9 mouse cellular contexts compared by ENCODE assay signal in genomic region chr7:65803422-65804303, GRCm38 (mm10). TPM values are rescaled to one million over a fixed set of nuclear protein-coding genes. Genes with fewer than 3 reads are reported as not detected.
DNase-seq lines count a peak whose midpoint lies in the region; ATAC-seq and TF ChIP-seq lines count a peak whose summit lies in the region.
"Had no signal": no experiment of that assay in that cellular context is flagged by ENCODE, and none has a peak within 500 bp of the region (broad histone marks: within the 10 kb centered on the region; RNA-seq: fewer than 3 reads in every experiment).

No protein-coding gene starts in this region.

- 0 out of 2 replicates have a peak, but pooled peaks have one; percentile 64 for ATAC-seq in embryonic facial prominence, embryonic 12.5 days (ENCODE audit: insufficient number of reproducible peaks, insufficient read depth, low FRiP score, low TSS enrichment)
- ATAC-seq in granulocyte monocyte progenitor cell, adult 5-6 weeks (replicated peaks; ENCODE audit: poor library complexity, severe bottlenecking) = peak; percentile 49
- ATAC-seq in lung, postnatal 0 days = peak; percentile 63
- no peak for ATAC-seq in forebrain, embryonic 11.5 days (replicated peaks; ENCODE audit: low FRiP score)

- no peaks in the 10 kb centered on the region for H3K4me1 ChIP-seq in embryonic facial prominence, embryonic 12.5 days
- peaks cover 7% of the 10 kb centered on the region; the same call in 1 of the 2 replicates for H3K4me1 ChIP-seq in lung, postnatal 0 days (ENCODE audit: insufficient read depth, low read depth, low read length)
- no peaks in the 10 kb centered on the region for H3K4me1 ChIP-seq in forebrain, embryonic 11.5 days (replicated peaks; ENCODE audit: control insufficient read depth, insufficient read depth, low read length)

- H3K4me2 ChIP-seq in embryonic facial prominence, embryonic 12.5 days (replicated peaks) = no peak overlapping the region
- H3K4me2 ChIP-seq in lung, postnatal 0 days (replicated peaks; ENCODE audit: low read depth, low read length) = no peak overlapping the region
- H3K4me2 ChIP-seq in forebrain, embryonic 11.5 days (ENCODE audit: low read depth, low read length, severe bottlenecking) = no peak overlapping the region

- H3K27me3 ChIP-seq in embryonic facial prominence, embryonic 12.5 days = no peaks in the 10 kb centered on the region
- H3K27me3 ChIP-seq in lung, postnatal 0 days (replicated peaks; ENCODE audit: insufficient read depth, low read length) = no peaks in the 10 kb centered on the region
- H3K27me3 ChIP-seq in forebrain, embryonic 11.5 days (ENCODE audit: control insufficient read depth, insufficient read depth, low read length) = no peaks in the 10 kb centered on the region

- no peaks in the 10 kb centered on the region for H3K36me3 ChIP-seq in embryonic facial prominence, embryonic 12.5 days
- H3K36me3 ChIP-seq in lung, postnatal 0 days (ENCODE audit: insufficient read depth, low read length) = no peaks in the 10 kb centered on the region
- no peaks in the 10 kb centered on the region for H3K36me3 ChIP-seq in forebrain, embryonic 11.5 days (ENCODE audit: control insufficient read depth, insufficient read depth, low read length)

- DNase-seq in kidney, postnatal 10 days = peak; percentile 65
- DNase-seq in lung, postnatal 0 days (ENCODE audit: low spot score) = peak; percentile 32
- DNase-seq in layer of hippocampus, adult 9-11 months = no peak
- no peak for DNase-seq in adrenal gland, postnatal 36 days
- no peak for DNase-seq in forebrain, embryonic 11.5 days (ENCODE audit: low spot score)
- DNase-seq in neural tube, embryonic 10.5 days (ENCODE audit: extremely low spot score, low spot score) = no peak

- no peak for TF ChIP-seq CTCF in lung, postnatal 0 days (IDR thresholded peaks at IDR 0.05)

- no peaks in the 10 kb centered on the region for H3K9me3 ChIP-seq in embryonic facial prominence, embryonic 12.5 days
- no peaks in the 10 kb centered on the region for H3K9me3 ChIP-seq in lung, postnatal 0 days (ENCODE audit: low read length)
- no peaks in the 10 kb centered on the region for H3K9me3 ChIP-seq in forebrain, embryonic 11.5 days (ENCODE audit: control insufficient read depth, low read length)

- WGBS in embryonic facial prominence, embryonic 12.5 days = 56% methylated on average over 11 of the region's 11 CpGs
- 19% methylated on average over 11 of the region's 11 CpGs for WGBS in lung, postnatal 0 days
- WGBS in forebrain, embryonic 11.5 days = 65% methylated on average over 11 of the region's 11 CpGs

- H3K9ac ChIP-seq in embryonic facial prominence, embryonic 12.5 days = no peak overlapping the region
- no peak overlapping the region for H3K9ac ChIP-seq in lung, postnatal 0 days (replicated peaks; ENCODE audit: low read depth)
- H3K9ac ChIP-seq in forebrain, embryonic 11.5 days (ENCODE audit: low read length) = no peak overlapping the region

- no peak overlapping the region for H3K27ac ChIP-seq in embryonic facial prominence, embryonic 12.5 days
- H3K27ac ChIP-seq in lung, postnatal 0 days (ENCODE audit: low read length) = no peak overlapping the region
- H3K27ac ChIP-seq in forebrain, embryonic 11.5 days (ENCODE audit: low read depth, low read length) = no peak overlapping the region

- H3K4me3 ChIP-seq in embryonic facial prominence, embryonic 12.5 days = no peak overlapping the region
- H3K4me3 ChIP-seq in lung, postnatal 0 days (ENCODE audit: low read depth, low read length) = no peak overlapping the region
- no peak overlapping the region for H3K4me3 ChIP-seq in forebrain, embryonic 11.5 days (ENCODE audit: low read depth, low read length)
- H3K4me3 ChIP-seq: erythroblast, embryonic 14.5 days had no signal

- no peak for TF ChIP-seq EP300 in lung, postnatal 0 days (IDR thresholded peaks at IDR 0.05)

RNA-seq across cellular contexts. Expression of gene Pcsk6, which starts 57.9 kb away (rescaled TPM):
- polyA plus RNA-seq in embryonic facial prominence, embryonic 12.5 days (2016; fragmentation: Nextera tagmentation; extraction: Ambion mirVana) = 2.0 and 2.1 TPM in 2 replicates
- not detected in 2 replicates for total RNA-seq in granulocyte monocyte progenitor cell, adult 5-6 weeks (2014; fragmentation: Nextera tagmentation)
- not detected in 2 replicates for total RNA-seq in granulocyte monocyte progenitor cell, adult 5-6 weeks (2017)
- 1.4 and 1.5 TPM in 2 replicates for polyA plus RNA-seq in lung, postnatal 0 days (2015; fragmentation: Nextera tagmentation; extraction: Ambion mirVana)
- total RNA-seq in adrenal gland, postnatal 36 days (2021) = 10 to 100 TPM; 19.6 to 20.5 TPM
- polyA plus RNA-seq in forebrain, embryonic 11.5 days (2014; fragmentation: Nextera tagmentation; extraction: Ambion mirVana) = 2.7 and 3.1 TPM in 2 replicates

Comparison
In these comparisons a context has a peak if more than half of its experiments do, and no peak if none do; other contexts are left out.
1. DNase-seq: peak in kidney, postnatal 10 days (single experiment) and lung, postnatal 0 days (single experiment); none in layer of hippocampus, adult 9-11 months (single experiment), adrenal gland, postnatal 36 days (0 of 2), forebrain, embryonic 11.5 days (single experiment) and neural tube, embryonic 10.5 days (single experiment).